Mouse (Mus musculus): ENCODE measurements around the gene Bpifc. TPM values are rescaled to one million over a fixed set of nuclear protein-coding genes. Genes with fewer than 3 reads are reported as not detected.

Gene Bpifc
- polyA plus RNA-seq, 1 experiment from 2014 or later: 0.87 TPM

GRCm38 (mm10) chr10:85954429-85954828, 57.3 kb downstream of the Bpifc start:
- no peak for DNase-seq (ENCODE audit: low spot score)

GRCm38 (mm10) chr10:85953401-85953800, 58.3 kb downstream of the Bpifc start:
- DNase-seq (ENCODE audit: low spot score): no peak

- no peak for DNase-seq (ENCODE audit: low spot score)
These were observed 59.8 kb downstream of the Bpifc start for GRCm38 (mm10) chr10:85951765-85952443.

GRCm38 (mm10) chr10:85948483-85949196, 63.1 kb downstream of the Bpifc start:
- no peak for DNase-seq (ENCODE audit: low spot score)

- DNase-seq (ENCODE audit: low spot score): no peak
These were observed 75.3 kb downstream of the Bpifc start for GRCm38 (mm10) chr10:85936280-85936965.

- DNase-seq (ENCODE audit: low spot score): no peak
These were observed 81.7 kb downstream of the Bpifc start for GRCm38 (mm10) chr10:85929962-85930361.

GRCm38 (mm10) chr10:85929208-85929591, 82.5 kb downstream of the Bpifc start:
- DNase-seq (ENCODE audit: low spot score): no peak

GRCm38 (mm10) chr10:85928499-85929207, 83.0 kb downstream of the Bpifc start:
- peak; percentile 85 for DNase-seq (ENCODE audit: low spot score)

GRCm38 (mm10) chr10:85927676-85928445, 83.8 kb downstream of the Bpifc start, which contains the start of gene Ascl4:
Gene Ascl4, plus strand, starts transcription at chr10:85927681.
- DNase-seq (ENCODE audit: low spot score): peak; percentile 42

GRCm38 (mm10) chr10:85916498-85917309, 95.0 kb downstream of the Bpifc start, which contains the start of gene Prdm4:
Gene Prdm4, minus strand, starts transcription at chr10:85917142.
- DNase-seq (ENCODE audit: low spot score): peak; percentile 98

Other genes starting within 250 kb of the Bpifc start
- gene Pwp1, start 182.4 kb downstream of the Bpifc start, polyA plus RNA-seq (2015; fragmentation: Nextera tagmentation; extraction: Ambion mirVana): 64.4 and 67.5 TPM in 2 replicates
- 10.6 and 11.0 TPM in 2 replicates for gene Prdm4, start 94.8 kb downstream of the Bpifc start, polyA plus RNA-seq (2015; fragmentation: Nextera tagmentation; extraction: Ambion mirVana)
- 0.15 and 0.33 TPM in 2 replicates for gene Ascl4, start 84.2 kb downstream of the Bpifc start, polyA plus RNA-seq (2015; fragmentation: Nextera tagmentation; extraction: Ambion mirVana)
- gene Rtcb, start 54.1 kb downstream of the Bpifc start, polyA plus RNA-seq (2015; fragmentation: Nextera tagmentation; extraction: Ambion mirVana): 146 and 148 TPM in 2 replicates
- gene Fbxo7, start 10.1 kb upstream of the Bpifc start, polyA plus RNA-seq (2015; fragmentation: Nextera tagmentation; extraction: Ambion mirVana): 51.4 and 54.7 TPM in 2 replicates

Measured in thymus, postnatal 0 days (tissue).